Mouse (Mus musculus): ENCODE measurements around the gene Rimbp2. TPM values are rescaled to one million over a fixed set of nuclear protein-coding genes. Genes with fewer than 3 reads are reported as not detected.
A peak's percentile ranks its signal among the peaks of the same experiment; 100 is the strongest.

Gene Rimbp2
- total and polyA plus RNA-seq, 2 experiments from 2014 or later: 0.03 TPM; not detected in 1

GRCm38 (mm10) chr5:128952291-128953195 is 743 bp downstream of the Rimbp2 start:
- DNase-seq (ENCODE audit: low spot score) (no peak), ATAC-seq (ENCODE audit: insufficient read depth, low read depth) (no peak)
- Histone ChIP-seq H3K36me3 (replicated peaks; ENCODE audit: control insufficient read depth, insufficient read depth, low read length) (no peaks in the 10 kb centered on the region), H3K4me1 (ENCODE audit: control insufficient read depth, insufficient read depth) (no peaks in the 10 kb centered on the region), H3K4me3 (ENCODE audit: low read depth, low read length) (peak overlapping the region; percentile 21), H3K27me3 (ENCODE audit: control insufficient read depth, insufficient read depth, low read length) (peaks cover 22% of the 10 kb centered on the region), H3K9ac (replicated peaks; ENCODE audit: low read depth, low read length) (no peak overlapping the region), H3K4me2 (ENCODE audit: low read depth, low read length) (peak overlapping the region; percentile 52), H3K9me3 (replicated peaks; ENCODE audit: control insufficient read depth, low read length) (0 out of 2 replicates have a peak, but pooled peaks cover 3% of the 10 kb centered on the region), H3K27ac (ENCODE audit: low read depth) (no peak overlapping the region)
- WGBS: 2% methylated on average over 35 of the region's 35 CpGs
- no peak for TF ChIP-seq EP300 (IDR thresholded peaks at IDR 0.05; ENCODE audit: low read depth)
- TF ChIP-seq CTCF (IDR thresholded peaks at IDR 0.05; ENCODE audit: low read depth): no peak

- no peaks in the 10 kb centered on the region for H3K36me3 ChIP-seq (replicated peaks; ENCODE audit: control insufficient read depth, insufficient read depth, low read length)
- H3K27ac ChIP-seq (ENCODE audit: low read depth): no peak overlapping the region
- TF ChIP-seq CTCF (IDR thresholded peaks at IDR 0.05; ENCODE audit: low read depth) (no peak), EP300 (IDR thresholded peaks at IDR 0.05; ENCODE audit: low read depth) (no peak)
- H3K9ac ChIP-seq (replicated peaks; ENCODE audit: low read depth, low read length): no peak overlapping the region
- ATAC-seq (ENCODE audit: insufficient read depth, low read depth): no peak
- H3K4me1 ChIP-seq (ENCODE audit: control insufficient read depth, insufficient read depth): no peaks in the 10 kb centered on the region
- no peak overlapping the region for H3K4me2 ChIP-seq (ENCODE audit: low read depth, low read length)
- H3K27me3 ChIP-seq (ENCODE audit: control insufficient read depth, insufficient read depth, low read length): peaks cover 22% of the 10 kb centered on the region
- H3K9me3 ChIP-seq (replicated peaks; ENCODE audit: control insufficient read depth, low read length): 0 out of 2 replicates have a peak, but pooled peaks cover 3% of the 10 kb centered on the region
- 31% methylated on average over 4 of the region's 4 CpGs for WGBS
- no peak for DNase-seq (ENCODE audit: low spot score)
- no peak overlapping the region for H3K4me3 ChIP-seq (ENCODE audit: low read depth, low read length)
Observed at GRCm38 (mm10) chr5:128951472-128951871, 1.8 kb downstream of the Rimbp2 start.

DNA sequence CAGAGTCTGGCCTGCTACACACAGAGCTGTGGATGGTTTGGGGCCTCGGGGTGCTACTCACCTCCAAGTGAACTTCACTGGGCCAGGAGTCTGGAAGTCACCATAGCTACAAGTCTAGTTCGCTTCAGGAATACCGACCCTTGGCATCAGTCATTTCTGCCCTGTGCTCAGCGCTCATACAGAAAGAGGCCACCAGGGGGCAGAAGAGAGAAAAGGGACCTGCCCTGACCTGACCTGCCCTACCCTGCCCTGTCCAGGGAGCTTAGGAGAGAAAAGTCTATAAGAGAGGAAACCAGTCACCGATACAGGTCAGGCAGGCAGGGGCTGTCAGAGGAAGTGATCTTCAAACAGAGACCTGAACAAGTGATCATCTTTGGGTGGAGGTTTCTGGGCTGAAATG is 6.2 kb downstream of the Rimbp2 start:
- H3K27ac ChIP-seq (ENCODE audit: low read depth): no peak overlapping the region
- DNase-seq (ENCODE audit: low spot score): no peak
- no peaks in the 10 kb centered on the region for H3K36me3 ChIP-seq (replicated peaks; ENCODE audit: control insufficient read depth, insufficient read depth, low read length)
- 72% methylated on average over 5 of the region's 5 CpGs for WGBS
- H3K27me3 ChIP-seq (ENCODE audit: control insufficient read depth, insufficient read depth, low read length): peaks cover 7% of the 10 kb centered on the region; the same call in 1 of the 2 replicates
- no peak overlapping the region for H3K4me2 ChIP-seq (ENCODE audit: low read depth, low read length)
- no peaks in the 10 kb centered on the region for H3K4me1 ChIP-seq (ENCODE audit: control insufficient read depth, insufficient read depth)
- H3K4me3 ChIP-seq (ENCODE audit: low read depth, low read length): no peak overlapping the region
- H3K9me3 ChIP-seq (replicated peaks; ENCODE audit: control insufficient read depth, low read length): no peaks in the 10 kb centered on the region
- no peak; the same call in 1 of the 2 replicates for ATAC-seq (ENCODE audit: insufficient read depth, low read depth)
- H3K9ac ChIP-seq (replicated peaks; ENCODE audit: low read depth, low read length): no peak overlapping the region
- TF ChIP-seq EP300 (IDR thresholded peaks at IDR 0.05; ENCODE audit: low read depth) (no peak), CTCF (IDR thresholded peaks at IDR 0.05; ENCODE audit: low read depth) (peak; percentile 40)

DNA sequence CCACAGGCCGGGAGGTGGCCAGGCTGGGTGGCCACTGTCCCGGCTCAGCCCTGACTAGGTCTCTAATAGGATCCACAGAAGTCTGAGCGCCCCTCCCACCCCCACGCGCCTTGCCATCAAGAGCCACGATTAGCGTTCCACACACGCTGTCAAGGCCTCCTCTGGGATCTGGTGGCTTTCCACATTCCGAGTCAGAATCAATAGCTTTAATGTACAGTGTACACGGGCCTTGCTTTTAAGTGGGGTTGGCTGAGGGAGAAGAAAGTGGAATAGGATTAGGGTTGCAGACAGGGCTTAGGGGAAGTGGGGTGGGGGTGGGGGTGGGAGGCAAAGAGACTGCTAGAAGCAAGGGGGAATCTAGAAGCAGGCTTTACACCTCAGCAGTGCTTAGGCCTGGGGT is 12.8 kb downstream of the Rimbp2 start:
- no peaks in the 10 kb centered on the region for H3K27me3 ChIP-seq (ENCODE audit: control insufficient read depth, insufficient read depth, low read length)
- ATAC-seq (ENCODE audit: insufficient read depth, low read depth) (no peak), DNase-seq (ENCODE audit: low spot score) (no peak)
- no peak overlapping the region for H3K4me3 ChIP-seq (ENCODE audit: low read depth, low read length)
- H3K4me2 ChIP-seq (ENCODE audit: low read depth, low read length): no peak overlapping the region
- H3K4me1 ChIP-seq (ENCODE audit: control insufficient read depth, insufficient read depth): 0 out of 2 replicates have a peak, but pooled peaks cover 2% of the 10 kb centered on the region
- no peak for TF ChIP-seq EP300 (IDR thresholded peaks at IDR 0.05; ENCODE audit: low read depth)
- no peaks in the 10 kb centered on the region for H3K36me3 ChIP-seq (replicated peaks; ENCODE audit: control insufficient read depth, insufficient read depth, low read length)
- 64% methylated on average over 10 of the region's 10 CpGs for WGBS
- no peaks in the 10 kb centered on the region for H3K9me3 ChIP-seq (replicated peaks; ENCODE audit: control insufficient read depth, low read length)
- H3K27ac ChIP-seq (ENCODE audit: low read depth): no peak overlapping the region
- H3K9ac ChIP-seq (replicated peaks; ENCODE audit: low read depth, low read length): no peak overlapping the region

DNA sequence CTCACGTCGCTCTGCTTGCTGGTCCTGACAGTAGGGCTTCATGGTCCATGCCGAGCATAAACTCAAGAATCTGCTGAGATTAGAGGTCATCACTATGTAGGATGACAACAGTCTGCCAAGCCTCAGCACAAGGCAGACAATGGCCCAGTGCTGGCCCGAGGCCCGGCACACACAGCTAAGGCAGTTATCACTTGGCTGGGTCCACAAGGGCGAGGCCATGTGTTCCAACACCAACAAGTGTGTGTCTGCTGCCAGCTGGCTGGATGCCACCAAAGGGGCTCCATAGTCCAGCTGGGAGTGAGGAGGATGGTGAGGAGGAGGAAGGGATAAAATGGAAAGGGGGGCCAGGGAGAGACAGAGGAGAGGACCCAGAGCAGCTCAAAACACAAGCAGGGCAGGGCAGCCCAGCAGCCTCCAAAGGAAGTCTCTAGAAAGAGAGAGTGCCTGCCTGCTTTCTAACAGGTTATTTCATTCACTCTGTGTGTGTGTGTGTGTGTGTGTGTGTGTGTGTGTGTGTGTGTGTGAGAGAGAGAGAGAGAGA is 17.9 kb downstream of the Rimbp2 start:
- 21% methylated on average over 6 of the region's 6 CpGs for WGBS
- Histone ChIP-seq H3K9me3 (replicated peaks; ENCODE audit: control insufficient read depth, low read length) (no peaks in the 10 kb centered on the region), H3K4me3 (ENCODE audit: low read depth, low read length) (no peak overlapping the region), H3K27me3 (ENCODE audit: control insufficient read depth, insufficient read depth, low read length) (no peaks in the 10 kb centered on the region), H3K4me2 (ENCODE audit: low read depth, low read length) (no peak overlapping the region), H3K36me3 (replicated peaks; ENCODE audit: control insufficient read depth, insufficient read depth, low read length) (no peaks in the 10 kb centered on the region), H3K4me1 (ENCODE audit: control insufficient read depth, insufficient read depth) (0 out of 2 replicates have a peak, but pooled peaks cover 9% of the 10 kb centered on the region), H3K9ac (replicated peaks; ENCODE audit: low read depth, low read length) (no peak overlapping the region), H3K27ac (ENCODE audit: low read depth) (no peak overlapping the region)
- TF ChIP-seq CTCF (IDR thresholded peaks at IDR 0.05; ENCODE audit: low read depth) (no peak), EP300 (IDR thresholded peaks at IDR 0.05; ENCODE audit: low read depth) (no peak)
- ATAC-seq (ENCODE audit: insufficient read depth, low read depth) (peak; percentile 92), DNase-seq (ENCODE audit: low spot score) (peak; percentile 75)

Measured in heart, postnatal 0 days (tissue).